8 mouse cellular contexts compared by ENCODE assay signal in the genomic region with DNA sequence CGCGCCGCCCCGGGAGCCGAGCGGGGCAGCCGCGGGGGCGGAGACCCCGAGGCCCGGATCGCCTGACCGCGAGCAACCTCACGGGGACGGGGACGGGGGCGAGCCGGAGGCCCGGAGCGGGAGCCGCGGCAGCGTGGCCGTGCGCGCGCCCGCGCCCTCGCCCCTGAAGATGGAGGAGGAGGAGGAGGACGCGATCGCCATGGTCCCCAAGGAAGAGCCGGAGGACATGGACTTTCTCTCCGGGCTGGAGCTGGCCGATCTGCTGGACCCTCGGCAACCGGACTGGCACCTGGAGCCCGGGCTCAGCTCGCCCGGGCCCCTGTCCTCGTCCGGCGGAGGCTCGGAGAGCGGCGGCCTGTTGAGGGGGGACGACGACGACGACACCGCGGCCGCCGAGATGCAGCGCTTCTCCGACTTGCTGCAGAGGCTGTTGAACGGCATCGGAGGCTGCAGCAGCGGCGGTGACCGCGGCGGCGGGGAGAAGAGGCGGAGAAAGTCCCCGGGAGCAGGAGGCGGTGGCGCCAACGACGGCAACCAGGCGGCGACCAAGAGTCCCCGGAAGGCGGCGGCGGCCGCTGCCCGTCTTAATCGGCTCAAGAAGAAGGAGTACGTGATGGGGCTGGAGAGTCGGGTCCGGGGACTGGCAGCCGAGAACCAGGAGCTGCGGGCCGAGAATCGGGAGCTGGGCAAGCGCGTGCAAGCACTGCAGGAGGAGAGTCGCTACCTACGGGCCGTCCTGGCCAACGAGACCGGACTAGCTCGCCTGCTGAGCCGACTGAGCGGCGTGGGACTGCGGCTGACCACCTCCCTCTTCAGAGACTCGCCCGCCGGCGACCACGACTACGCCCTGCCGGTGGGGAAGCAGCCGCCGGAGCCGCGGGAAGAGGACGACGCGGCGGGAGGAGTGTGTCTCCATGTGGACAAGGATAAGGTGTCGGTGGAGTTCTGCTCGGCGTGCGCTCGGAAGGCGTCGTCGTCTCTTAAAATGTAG. TPM values are rescaled to one million over a fixed set of nuclear protein-coding genes. Genes with fewer than 3 reads are reported as not detected.
DNase-seq lines count a peak whose midpoint lies in the region; ATAC-seq lines count a peak whose summit lies in the region.

No protein-coding gene starts in this region.

- no peaks in the 10 kb centered on the region for H3K27me3 ChIP-seq in midbrain, embryonic 10.5 days (ENCODE audit: low read depth, poor library complexity, severe bottlenecking)

- H3K4me3 ChIP-seq in midbrain, embryonic 10.5 days, result peak overlapping the region; percentile 99

- intact Hi-C loops in left cerebral cortex, postnatal 4 days (cut with DNase I), result no loop called here

- under 1% methylated on average over 122 of the region's 123 CpGs for WGBS in midbrain, embryonic 10.5 days

- peaks cover 24% of the 10 kb centered on the region for H3K36me3 ChIP-seq in midbrain, embryonic 10.5 days

- no peaks in the 10 kb centered on the region for H3K9me3 ChIP-seq in midbrain, embryonic 10.5 days (replicated peaks)

- peak; percentile 37 for ATAC-seq in common myeloid progenitor, adult 5-6 weeks (replicated peaks; ENCODE audit: low read depth, poor library complexity, severe bottlenecking)
- peak; percentile 39 for ATAC-seq in inflammation-experienced regulatory T-cells, adult 6 months

- H3K4me1 ChIP-seq in midbrain, embryonic 10.5 days, result peaks cover 18% of the 10 kb centered on the region

- peak overlapping the region; percentile 99 for H3K27ac ChIP-seq in midbrain, embryonic 10.5 days (replicated peaks)

- DNase-seq in adrenal gland, adult (ENCODE audit: inconsistent age in 2 of 2, low spot score in 1 of 2), result peak; percentile 81 to 91
- DNase-seq in gastrocnemius, postnatal 10 days, result peak; percentile 75
- DNase-seq in left cerebral cortex, postnatal 4 days, result peak; percentile 77
- DNase-seq in midbrain, embryonic 10.5 days (ENCODE audit: low spot score), result peak; percentile 77
- peak; percentile 80 for DNase-seq in right cerebral cortex, postnatal 25 days
- peak; percentile 65 for DNase-seq in yolk sac, embryonic 10.5 days (ENCODE audit: low spot score)

RNA-seq across cellular contexts. Expression of gene Crebzf, which starts 0.9 kb away (rescaled TPM):
- 87.2 and 94.8 TPM in 2 replicates for total RNA-seq in common myeloid progenitor, adult 5-6 weeks (2017)
- total RNA-seq in gastrocnemius, postnatal 10 days (2021), result 10 to 100 TPM; 20.0 to 30.5 TPM
- 10 to 100 TPM; 18.3 to 28.5 (median 27.7) TPM for polyA plus RNA-seq in inflammation-experienced regulatory T-cells, adult 6 months (2017; shearing (Covaris generic))
- total RNA-seq in left cerebral cortex, postnatal 4 days (2021), result 10 to 100 TPM; 81.0 to 85.7 TPM
- polyA plus RNA-seq in midbrain, embryonic 10.5 days (2016; fragmentation: Nextera tagmentation; extraction: Ambion mirVana), result 26.6 and 29.1 TPM in 2 replicates

RNA-seq across cellular contexts. Expression of gene Tmem126a, which starts 13.6 kb away (rescaled TPM):
- total RNA-seq in common myeloid progenitor, adult 5-6 weeks (2017), result 23.3 and 25.1 TPM in 2 replicates
- total RNA-seq in gastrocnemius, postnatal 10 days (2021), result 10 to 100 TPM; 67.8 to 83.8 TPM
- 100 to 1,000 TPM in 1 of 3 experiments, 10 to 100 TPM in 2; 72.3 to 107 (median 85.5) TPM for polyA plus RNA-seq in inflammation-experienced regulatory T-cells, adult 6 months (2017; shearing (Covaris generic))
- total RNA-seq in left cerebral cortex, postnatal 4 days (2021), result 10 to 100 TPM; 43.1 to 45.4 TPM
- polyA plus RNA-seq in midbrain, embryonic 10.5 days (2016; fragmentation: Nextera tagmentation; extraction: Ambion mirVana), result 143 and 146 TPM in 2 replicates

RNA-seq across cellular contexts. Expression of gene Ccdc89, which starts 17.0 kb away (rescaled TPM):
- 0.82 TPM in 1 of 2 replicates, not detected in the other for total RNA-seq in common myeloid progenitor, adult 5-6 weeks (2017)
- under 1 TPM in 1 of 2 experiments, not detected in 1; 0.11 TPM for total RNA-seq in gastrocnemius, postnatal 10 days (2021)
- not detected for polyA plus RNA-seq in inflammation-experienced regulatory T-cells, adult 6 months (2017; shearing (Covaris generic))
- total RNA-seq in left cerebral cortex, postnatal 4 days (2021), result under 1 TPM; 0.54 to 0.77 TPM
- 2.8 and 3.3 TPM in 2 replicates for polyA plus RNA-seq in midbrain, embryonic 10.5 days (2016; fragmentation: Nextera tagmentation; extraction: Ambion mirVana)

RNA-seq across cellular contexts. Expression of gene Tmem126b, which starts 32.4 kb away (rescaled TPM):
- 11.0 and 12.9 TPM in 2 replicates for total RNA-seq in common myeloid progenitor, adult 5-6 weeks (2017)
- 10 to 100 TPM; 13.2 to 14.0 TPM for total RNA-seq in gastrocnemius, postnatal 10 days (2021)
- polyA plus RNA-seq in inflammation-experienced regulatory T-cells, adult 6 months (2017; shearing (Covaris generic)), result 10 to 100 TPM; 35.1 to 38.8 (median 35.9) TPM
- total RNA-seq in left cerebral cortex, postnatal 4 days (2021), result 10 to 100 TPM; 13.4 TPM
- polyA plus RNA-seq in midbrain, embryonic 10.5 days (2016; fragmentation: Nextera tagmentation; extraction: Ambion mirVana), result 41.2 and 43.6 TPM in 2 replicates

RNA-seq across cellular contexts. Expression of gene Dlg2, which starts 33.1 kb away (rescaled TPM):
- 1.6 and 3.9 TPM in 2 replicates for total RNA-seq in common myeloid progenitor, adult 5-6 weeks (2017)
- total RNA-seq in gastrocnemius, postnatal 10 days (2021), result 1 to 10 TPM; 1.8 to 3.4 TPM
- 1 to 10 TPM in 2 of 3 experiments, under 1 TPM in 1; 0.83 to 3.5 (median 1.1) TPM for polyA plus RNA-seq in inflammation-experienced regulatory T-cells, adult 6 months (2017; shearing (Covaris generic))
- total RNA-seq in left cerebral cortex, postnatal 4 days (2021), result 100 to 1,000 TPM; 316 to 332 TPM
- 1.1 and 1.7 TPM in 2 replicates for polyA plus RNA-seq in midbrain, embryonic 10.5 days (2016; fragmentation: Nextera tagmentation; extraction: Ambion mirVana)

Comparison
In these comparisons a context has a peak if more than half of its experiments do, and no peak if none do; other contexts are left out.
1. Peak in every context shown above with its lines: DNase-seq, ATAC-seq, H3K4me3 ChIP-seq and H3K27ac ChIP-seq.